In the genomic region with DNA sequence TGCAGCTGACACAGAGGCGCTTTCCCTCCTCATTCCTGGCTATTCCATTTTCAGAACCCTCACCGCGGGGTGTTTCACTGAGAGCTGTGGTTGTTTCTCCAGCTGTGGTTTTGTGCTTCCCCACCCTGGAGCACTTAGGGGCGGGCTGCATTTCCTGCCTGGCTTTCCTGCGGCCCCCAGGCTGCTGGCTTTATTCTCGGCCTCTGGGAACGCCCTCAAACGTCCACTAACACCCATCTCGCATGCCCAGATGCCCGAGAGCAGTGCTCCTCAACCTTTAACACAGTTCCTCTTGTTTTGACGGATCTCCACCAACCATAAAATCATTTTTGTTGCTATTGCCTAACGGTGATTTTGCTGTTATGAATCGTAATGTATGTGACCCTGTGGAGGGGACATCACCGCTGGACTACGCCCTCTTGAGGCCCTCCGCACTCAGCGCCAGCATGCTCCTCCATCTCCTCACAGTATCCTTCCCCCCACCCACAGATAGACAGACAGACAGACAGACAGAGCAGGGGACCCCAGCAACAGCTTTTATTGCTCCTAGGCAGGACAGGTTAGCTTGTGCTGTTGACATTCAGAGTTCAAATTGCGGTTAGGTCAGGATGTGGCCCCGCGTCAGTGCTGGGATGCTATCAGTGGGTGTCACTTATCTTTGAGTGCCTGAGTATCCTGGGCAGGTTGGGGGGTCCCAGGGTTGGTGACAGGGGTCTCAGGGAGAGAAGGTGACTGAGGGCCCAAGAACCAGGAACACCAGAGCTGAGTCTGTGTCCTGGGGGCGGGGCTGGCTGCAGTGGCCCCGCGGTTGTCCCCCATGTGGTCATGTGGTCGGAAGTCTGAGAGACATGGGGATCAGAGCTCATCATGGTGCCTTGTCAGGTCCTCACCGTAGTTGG, we compare ENCODE assay signal across 8 mouse cellular contexts. TPM values are rescaled to one million over a fixed set of nuclear protein-coding genes. Genes with fewer than 3 reads are reported as not detected.
DNase-seq lines count a peak whose midpoint lies in the region; ATAC-seq and TF ChIP-seq lines count a peak whose summit lies in the region.

No protein-coding gene starts in this region.

- H3K27me3 ChIP-seq in embryonic facial prominence, embryonic 10.5 days (replicated peaks; ENCODE audit: low read depth, poor library complexity, severe bottlenecking), result no peaks in the 10 kb centered on the region
- no peaks in the 10 kb centered on the region for H3K27me3 ChIP-seq in liver, embryonic 11.5 days (replicated peaks; ENCODE audit: control insufficient read depth, insufficient read depth, low read length)

- no peak for TF ChIP-seq CTCF in gastrocnemius, adult 2 months (IDR thresholded peaks at IDR 0.05)

- H3K27ac ChIP-seq in gastrocnemius, adult 2 months, result peak overlapping the region; percentile 85
- H3K27ac ChIP-seq in embryonic facial prominence, embryonic 10.5 days (replicated peaks), result 0 out of 2 replicates have a peak overlapping the region, but pooled peaks have one; percentile 36
- peak overlapping the region; percentile 67 for H3K27ac ChIP-seq in liver, embryonic 11.5 days (ENCODE audit: low read depth, low read length)

- ATAC-seq in hematopoietic stem cell, adult 5-6 weeks (replicated peaks in 1 of 2; ENCODE audit: insufficient read depth in 1 of 2, low FRiP score in 2 of 2, low TSS enrichment in 1 of 2, low read depth in 1 of 2, poor library complexity in 2 of 2, severe bottlenecking in 2 of 2), result peak; percentile 62 to 63
- ATAC-seq in liver, embryonic 11.5 days (replicated peaks; ENCODE audit: low FRiP score), result peak; percentile 42

- intact Hi-C loops in gastrocnemius, adult 2 months (cut with DNase I), result loop anchor here (2.0 to 5.0 kb wide), 2 partner anchors 20 to 40 kb away; a partner anchor contains a TSS

- 74% methylated on average over 25 of the region's 25 CpGs for WGBS in embryonic facial prominence, embryonic 10.5 days
- 40% methylated on average over 25 of the region's 25 CpGs for WGBS in liver, embryonic 11.5 days

- peak overlapping the region; percentile 46 for H3K9ac ChIP-seq in liver, embryonic 11.5 days (ENCODE audit: low read depth, low read length)

- peaks cover 63% of the 10 kb centered on the region for H3K36me3 ChIP-seq in embryonic facial prominence, embryonic 10.5 days (replicated peaks)
- peaks cover 22% of the 10 kb centered on the region for H3K36me3 ChIP-seq in liver, embryonic 11.5 days (ENCODE audit: control insufficient read depth, insufficient read depth, low read length)

- peak overlapping the region; percentile 66 for H3K4me2 ChIP-seq in liver, embryonic 11.5 days

- H3K9me3 ChIP-seq in embryonic facial prominence, embryonic 10.5 days, result no peaks in the 10 kb centered on the region
- no peaks in the 10 kb centered on the region for H3K9me3 ChIP-seq in liver, embryonic 11.5 days (ENCODE audit: control insufficient read depth, low read length)

- peak overlapping the region; percentile 50 for H3K4me3 ChIP-seq in gastrocnemius, adult 2 months
- H3K4me3 ChIP-seq in embryonic facial prominence, embryonic 10.5 days, result no peak overlapping the region
- peak overlapping the region; percentile 24 for H3K4me3 ChIP-seq in liver, embryonic 11.5 days (ENCODE audit: low read depth, low read length)

- H3K4me1 ChIP-seq in embryonic facial prominence, embryonic 10.5 days, result peaks cover 11% of the 10 kb centered on the region
- peaks cover 10% of the 10 kb centered on the region for H3K4me1 ChIP-seq in liver, embryonic 11.5 days (replicated peaks; ENCODE audit: control insufficient read depth, insufficient read depth, low read length)

- DNase-seq in gastrocnemius, adult 2 months, result peak; percentile 76
- no peak for DNase-seq in gastrocnemius, postnatal 10 days
- DNase-seq in embryonic facial prominence, embryonic 10.5 days (ENCODE audit: low spot score), result no peak
- DNase-seq in liver, embryonic 11.5 days (ENCODE audit: low spot score), result peak; percentile 56
- peak; percentile 81 to 88 for DNase-seq in natural killer cell, adult 2 months (ENCODE audit: low spot score in 2 of 2)
- no peak for DNase-seq in frontal cortex, postnatal 25 days (ENCODE audit: low spot score in 2 of 2)
- no peak for DNase-seq in Muller cell, postnatal 12 days (ENCODE audit: inconsistent ontology term)

RNA-seq across cellular contexts. Expression of a gene that starts 9.4 kb away (rescaled TPM):
- 10 to 100 TPM in 1 of 2 experiments, 1 to 10 TPM in 1; 7.2 to 20.2 TPM for total RNA-seq in gastrocnemius, adult 2 months (2021)
- total RNA-seq in gastrocnemius, postnatal 10 days (2021), result 100 to 1,000 TPM; 103 to 148 TPM
- 144 and 156 TPM in 2 replicates for polyA plus RNA-seq in embryonic facial prominence, embryonic 10.5 days (2016; fragmentation: Nextera tagmentation; extraction: Ambion mirVana)
- 41.8 and 52.6 TPM in 2 replicates for total RNA-seq in hematopoietic stem cell, adult 5-6 weeks (2017)
- polyA plus RNA-seq in liver, embryonic 11.5 days (2014; fragmentation: Nextera tagmentation; extraction: Ambion mirVana), result 146 and 163 TPM in 2 replicates

RNA-seq across cellular contexts. Expression of a gene that starts 20.2 kb away (rescaled TPM):
- total RNA-seq in gastrocnemius, adult 2 months (2021), result 10 to 100 TPM in 1 of 2 experiments, 1 to 10 TPM in 1; 8.1 to 11.0 TPM
- 10 to 100 TPM in 1 of 2 experiments, 1 to 10 TPM in 1; 8.5 to 10.7 TPM for total RNA-seq in gastrocnemius, postnatal 10 days (2021)
- polyA plus RNA-seq in embryonic facial prominence, embryonic 10.5 days (2016; fragmentation: Nextera tagmentation; extraction: Ambion mirVana), result 23.3 and 24.4 TPM in 2 replicates
- total RNA-seq in hematopoietic stem cell, adult 5-6 weeks (2017), result 6.6 and 6.7 TPM in 2 replicates
- polyA plus RNA-seq in liver, embryonic 11.5 days (2014; fragmentation: Nextera tagmentation; extraction: Ambion mirVana), result 12.0 and 12.4 TPM in 2 replicates

RNA-seq across cellular contexts. Expression of a gene that starts 20.4 kb away (rescaled TPM):
- total RNA-seq in gastrocnemius, adult 2 months (2021), result 10 to 100 TPM; 30.2 to 32.9 TPM
- total RNA-seq in gastrocnemius, postnatal 10 days (2021), result 10 to 100 TPM; 35.9 to 40.5 TPM
- polyA plus RNA-seq in embryonic facial prominence, embryonic 10.5 days (2016; fragmentation: Nextera tagmentation; extraction: Ambion mirVana), result 70.8 and 74.7 TPM in 2 replicates
- 56.2 and 72.8 TPM in 2 replicates for total RNA-seq in hematopoietic stem cell, adult 5-6 weeks (2017)
- polyA plus RNA-seq in liver, embryonic 11.5 days (2014; fragmentation: Nextera tagmentation; extraction: Ambion mirVana), result 60.9 and 63.0 TPM in 2 replicates

RNA-seq across cellular contexts. Expression of a gene that starts 21.0 kb away (rescaled TPM):
- 10 to 100 TPM; 33.6 to 38.5 TPM for total RNA-seq in gastrocnemius, adult 2 months (2021)
- 10 to 100 TPM; 70.9 to 75.2 TPM for total RNA-seq in gastrocnemius, postnatal 10 days (2021)
- 6.0 and 7.0 TPM in 2 replicates for polyA plus RNA-seq in embryonic facial prominence, embryonic 10.5 days (2016; fragmentation: Nextera tagmentation; extraction: Ambion mirVana)
- 15.3 and 23.1 TPM in 2 replicates for total RNA-seq in hematopoietic stem cell, adult 5-6 weeks (2017)
- 33.2 and 33.8 TPM in 2 replicates for polyA plus RNA-seq in liver, embryonic 11.5 days (2014; fragmentation: Nextera tagmentation; extraction: Ambion mirVana)

RNA-seq across cellular contexts. Expression of a gene that starts 30.0 kb away (rescaled TPM):
- 10 to 100 TPM; 12.8 to 16.1 TPM for total RNA-seq in gastrocnemius, adult 2 months (2021)
- total RNA-seq in gastrocnemius, postnatal 10 days (2021), result 10 to 100 TPM; 36.0 to 43.1 TPM
- 13.4 and 14.9 TPM in 2 replicates for polyA plus RNA-seq in embryonic facial prominence, embryonic 10.5 days (2016; fragmentation: Nextera tagmentation; extraction: Ambion mirVana)
- total RNA-seq in hematopoietic stem cell, adult 5-6 weeks (2017), result 3.9 and 4.6 TPM in 2 replicates
- 7.3 and 8.7 TPM in 2 replicates for polyA plus RNA-seq in liver, embryonic 11.5 days (2014; fragmentation: Nextera tagmentation; extraction: Ambion mirVana)

Comparison
In these comparisons a context has a peak if more than half of its experiments do, and no peak if none do; other contexts are left out.
1. DNase-seq: peak in gastrocnemius, adult 2 months (single experiment), liver, embryonic 11.5 days (single experiment) and natural killer cell, adult 2 months (2 of 2); none in gastrocnemius, postnatal 10 days (single experiment), embryonic facial prominence, embryonic 10.5 days (single experiment), frontal cortex, postnatal 25 days (0 of 2) and Muller cell, postnatal 12 days (single experiment).
2. Peak in every context shown above with its lines, with median percentiles within 50 percentile points of each other: H3K27ac ChIP-seq.